ENCODE assay signal across 7 mouse cellular contexts in the genomic region with DNA sequence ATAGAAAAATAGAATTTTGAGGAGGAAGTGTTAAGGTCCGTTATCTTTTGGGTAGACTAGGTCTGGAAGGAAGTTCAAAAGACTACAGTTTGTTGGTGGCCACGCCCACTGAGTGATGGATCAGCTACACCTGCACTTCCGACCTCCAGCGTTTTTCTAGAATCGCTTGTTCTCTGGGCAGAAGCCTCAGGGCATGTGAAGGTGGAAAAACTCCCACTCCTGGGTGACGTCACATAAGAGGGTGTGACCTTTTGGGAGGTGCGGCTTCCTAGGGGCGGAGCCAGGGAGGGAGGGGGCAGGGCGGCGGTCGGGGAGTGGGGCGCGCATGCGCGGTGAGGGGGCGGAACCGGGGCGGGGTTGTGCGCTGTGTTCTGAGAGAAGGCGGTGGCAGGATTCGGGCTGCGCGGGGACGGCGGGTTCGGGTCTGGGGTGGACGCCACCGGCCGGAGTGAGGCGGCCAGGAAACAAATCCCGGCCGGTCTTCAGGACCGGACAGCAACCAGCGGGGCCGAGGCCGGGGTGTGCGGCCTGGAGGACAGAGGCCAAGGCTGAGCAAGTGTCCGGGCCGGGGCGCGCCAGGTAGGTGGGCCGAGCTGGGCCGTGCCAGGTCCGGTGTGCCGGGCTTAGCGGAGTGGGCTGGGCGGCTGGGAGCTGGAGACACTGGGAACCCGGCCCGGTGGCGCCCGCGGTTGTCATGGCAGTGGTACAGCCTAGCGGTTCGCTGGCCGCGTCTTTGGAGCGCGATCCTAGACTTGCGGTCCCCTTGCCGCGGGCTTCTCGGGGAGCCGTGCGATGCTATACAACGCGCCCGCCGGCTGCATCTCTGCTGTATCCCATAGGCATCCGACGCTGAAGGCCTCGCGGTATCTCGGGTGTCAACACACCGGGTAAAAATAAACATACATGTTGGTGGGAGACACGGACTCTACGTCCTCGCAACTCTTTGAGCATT. TPM values are rescaled to one million over a fixed set of nuclear protein-coding genes. Genes with fewer than 3 reads are reported as not detected.
DNase-seq lines count a peak whose midpoint lies in the region; ATAC-seq lines count a peak whose summit lies in the region.

A gene (plus strand): TSS at position 326 of the 952 bp plus-strand sequence.

- no peaks in the 10 kb centered on the region for H3K9me3 ChIP-seq in intestine, embryonic 16.5 days (ENCODE audit: control insufficient read depth, low read length)
- H3K9me3 ChIP-seq in midbrain, embryonic 11.5 days (ENCODE audit: control insufficient read depth, low read length) = no peaks in the 10 kb centered on the region

- peak within 1 kb of the TSS; percentile 45; the same call in 1 of the 2 replicates for H3K27ac ChIP-seq in intestine, embryonic 16.5 days (ENCODE audit: low read length)
- no peak within 1 kb of the TSS for H3K27ac ChIP-seq in midbrain, embryonic 11.5 days (ENCODE audit: low read depth, low read length)

- ATAC-seq in intestine, embryonic 16.5 days = peak; percentile 93
- peak; percentile 95 for ATAC-seq in midbrain, embryonic 11.5 days (ENCODE audit: low FRiP score)

- under 1% methylated on average over 77 of the region's 77 CpGs for WGBS in intestine, embryonic 16.5 days
- WGBS in midbrain, embryonic 11.5 days = 2% methylated on average over 77 of the region's 77 CpGs

- peak within 1 kb of the TSS; percentile 87 for H3K4me2 ChIP-seq in intestine, embryonic 16.5 days (ENCODE audit: low read depth, low read length)
- peak within 1 kb of the TSS; percentile 87 for H3K4me2 ChIP-seq in midbrain, embryonic 11.5 days

- intact Hi-C loops in left cerebral cortex, postnatal 36 days (cut with DNase I) = loop anchor here (5.0 kb wide), 1 partner anchor 52 kb away; no protein-coding TSS in a partner anchor

- peaks cover 6% of the 10 kb centered on the region; the same call in 1 of the 2 replicates for H3K4me1 ChIP-seq in intestine, embryonic 16.5 days (ENCODE audit: control insufficient read depth, insufficient read depth, low read length)
- peaks cover 7% of the 10 kb centered on the region; the same call in 1 of the 2 replicates for H3K4me1 ChIP-seq in midbrain, embryonic 11.5 days (ENCODE audit: control insufficient read depth, insufficient read depth, low read length)

- H3K36me3 ChIP-seq in intestine, embryonic 16.5 days (ENCODE audit: control insufficient read depth, insufficient read depth, low read length) = no peaks in the 10 kb centered on the region
- H3K36me3 ChIP-seq in midbrain, embryonic 11.5 days (ENCODE audit: control insufficient read depth, insufficient read depth, low read length) = no peaks in the 10 kb centered on the region

- peak within 1 kb of the TSS; percentile 92 for H3K9ac ChIP-seq in intestine, embryonic 16.5 days (ENCODE audit: low read depth, low read length)
- H3K9ac ChIP-seq in midbrain, embryonic 11.5 days (ENCODE audit: low read length) = peak within 1 kb of the TSS; percentile 80

- peak; percentile 87 for DNase-seq in adrenal gland, adult 8-10 months
- peak; percentile 98 for DNase-seq in embryo, embryonic 9.5 days (ENCODE audit: extremely low spot score)
- DNase-seq in gastrocnemius, postnatal 4 days (ENCODE audit: low spot score in 2 of 2) = peak; percentile 98
- peak; percentile 88 to 91 for DNase-seq in left cerebral cortex, postnatal 36 days (ENCODE audit: low spot score in 2 of 2)
- DNase-seq in midbrain, embryonic 11.5 days (ENCODE audit: low spot score, missing footprints) = peak; percentile 100
- peak; percentile 94 for DNase-seq in skeletal muscle tissue, adult 2 months (ENCODE audit: low read depth, low spot score)

- no peaks in the 10 kb centered on the region for H3K27me3 ChIP-seq in intestine, embryonic 16.5 days (replicated peaks; ENCODE audit: control insufficient read depth, insufficient read depth, low read length)
- H3K27me3 ChIP-seq in midbrain, embryonic 11.5 days (ENCODE audit: control insufficient read depth, insufficient read depth, low read length) = no peaks in the 10 kb centered on the region

- H3K4me3 ChIP-seq in intestine, embryonic 16.5 days (ENCODE audit: low read length) = peak within 1 kb of the TSS; percentile 94
- peak within 1 kb of the TSS; percentile 87 for H3K4me3 ChIP-seq in midbrain, embryonic 11.5 days (ENCODE audit: low read depth, low read length)

RNA-seq across cellular contexts. Expression of the gene that starts here (rescaled TPM):
- total RNA-seq in adrenal gland, adult 8-10 months (2022) = 10 to 100 TPM; 23.0 to 35.6 (median 31.2) TPM
- 10 to 100 TPM; 25.4 to 30.4 TPM for total RNA-seq in gastrocnemius, postnatal 4 days (2021)
- 12.1 and 12.2 TPM in 2 replicates for polyA plus RNA-seq in intestine, embryonic 16.5 days (2015; fragmentation: Nextera tagmentation; extraction: Ambion mirVana)
- total RNA-seq in left cerebral cortex, postnatal 36 days (2021) = 100 to 1,000 TPM; 207 to 211 TPM
- polyA plus RNA-seq in midbrain, embryonic 11.5 days (2014; fragmentation: Nextera tagmentation; extraction: Ambion mirVana) = 19.5 and 20.7 TPM in 2 replicates

Comparison
In these comparisons a context has a peak if more than half of its experiments do, and no peak if none do; other contexts are left out.
1. RNA of the gene that starts here (total RNA-seq): 207 to 211 TPM in left cerebral cortex, postnatal 36 days; 23.0 to 35.6 TPM in adrenal gland, adult 8-10 months and 25.4 to 30.4 TPM in gastrocnemius, postnatal 4 days; every median in the first group is over 4 times any median in the second.
2. Peak in every context shown above with its lines, with median percentiles within 50 percentile points of each other: DNase-seq.